ENCODE assay signal across 14 mouse cellular contexts in the genomic region with DNA sequence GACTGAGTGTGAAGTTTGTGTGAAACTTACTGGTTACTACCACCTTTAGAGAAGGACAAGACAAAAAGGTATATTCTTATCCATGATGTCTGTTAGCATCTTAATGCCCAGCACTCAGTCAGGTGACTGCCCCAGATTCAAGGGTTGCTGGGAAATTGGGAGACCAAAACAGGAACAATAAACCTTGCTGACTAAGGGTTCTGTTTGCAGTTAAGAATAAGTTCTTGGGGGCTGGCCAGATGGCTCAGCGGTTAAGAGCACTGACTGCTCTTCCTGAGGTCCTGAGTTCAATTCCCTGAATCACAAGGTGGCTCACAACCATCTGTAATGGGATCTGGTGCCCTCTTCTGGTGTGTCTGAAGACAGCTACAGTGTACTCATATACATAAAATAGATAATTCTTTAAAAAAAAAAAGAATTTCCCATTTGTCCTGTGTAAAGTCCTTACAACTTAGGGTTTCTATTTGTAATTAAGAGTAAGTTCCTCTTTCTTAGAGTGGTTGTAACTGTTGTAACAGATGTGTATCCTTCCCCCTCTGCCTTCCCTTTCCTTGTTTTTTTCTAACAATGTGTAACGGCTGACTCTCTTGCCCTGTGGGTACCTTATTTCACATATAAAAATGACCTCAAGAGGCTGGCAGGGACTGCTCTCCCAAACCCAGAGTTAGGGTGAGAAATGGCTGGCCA. TPM values are rescaled to one million over a fixed set of nuclear protein-coding genes. Genes with fewer than 3 reads are reported as not detected.
A peak's percentile ranks its signal among the peaks of the same experiment; 100 is the strongest.
DNase-seq lines count a peak whose midpoint lies in the region; ATAC-seq and TF ChIP-seq lines count a peak whose summit lies in the region.
"Had no signal": no experiment of that assay in that cellular context is flagged by ENCODE, and none has a peak within 500 bp of the region (broad histone marks: within the 10 kb centered on the region; RNA-seq: fewer than 3 reads in every experiment).

No protein-coding gene starts in this region.

- no peak for TF ChIP-seq CTCF in kidney, adult 2 months (conservative IDR thresholded peaks at IDR 0.05; ENCODE audit: insufficient read depth, insufficient read length, low read depth, low read length)

- peak overlapping the region; percentile 83 for H3K27ac ChIP-seq in kidney, adult 2 months (ENCODE audit: insufficient read depth, low read depth, low read length)
- H3K27ac ChIP-seq in macrophage = peak overlapping the region; percentile 82
- H3K27ac ChIP-seq: embryonic facial prominence, embryonic 12.5 days; forebrain, embryonic 12.5 days; hindbrain, postnatal 0 days had no signal

- no peak for ATAC-seq in frontal cortex, adult (ENCODE audit: low TSS enrichment)
- ATAC-seq: hindbrain, postnatal 0 days had no signal

- H3K79me2 ChIP-seq in macrophage (ENCODE audit: inconsistent target) = peaks cover 8% of the 10 kb centered on the region; the same call in 1 of the 2 replicates

- H3K27me3 ChIP-seq in kidney, adult 2 months (replicated peaks; ENCODE audit: control insufficient read depth, insufficient read depth, low read length) = no peaks in the 10 kb centered on the region
- H3K27me3 ChIP-seq: embryonic facial prominence, embryonic 12.5 days; forebrain, embryonic 12.5 days had no signal

- H3K4me1 ChIP-seq in kidney, adult 2 months (ENCODE audit: control insufficient read depth, insufficient read depth, low read length) = peaks cover 9% of the 10 kb centered on the region

- 56% methylated on average over 2 of the region's 2 CpGs for WGBS in kidney, adult 2 months
- WGBS in macrophage (ENCODE audit: missing documents) = 5% methylated on average over 2 of the region's 2 CpGs

- H3K36me3 ChIP-seq in kidney, adult 2 months (ENCODE audit: control insufficient read depth, insufficient read depth, low read length) = no peaks in the 10 kb centered on the region
- H3K36me3 ChIP-seq in macrophage (ENCODE audit: inconsistent target) = no peaks in the 10 kb centered on the region
- H3K36me3 ChIP-seq: embryonic facial prominence, embryonic 12.5 days; forebrain, embryonic 12.5 days had no signal

- peak; percentile 40 for DNase-seq in kidney, adult 2 months
- no peak for DNase-seq in kidney, adult 8-10 months
- DNase-seq in A20 (ENCODE audit: low read depth, low spot score) (peak; percentile 40), NIH3T3 (ENCODE audit: low read depth) (peak; percentile 67)
- no peak for DNase-seq in frontal cortex, postnatal 10 days (ENCODE audit: low spot score in 2 of 2)
- DNase-seq: cerebellum, adult 8-10 months; gastrocnemius, postnatal 25 days; right cerebral cortex, postnatal 14 days had no signal

- H3K4me3 ChIP-seq in kidney, adult 2 months (ENCODE audit: insufficient read depth, low read depth, low read length) = no peak overlapping the region
- peak overlapping the region; percentile 55; the same call in 1 of the 2 replicates for H3K4me3 ChIP-seq in macrophage (ENCODE audit: inconsistent target)
- H3K4me3 ChIP-seq: embryonic facial prominence, embryonic 12.5 days; forebrain, embryonic 12.5 days had no signal

- no peak for TF ChIP-seq POLR2A in kidney, adult 2 months (IDR thresholded peaks at IDR 0.05; ENCODE audit: low read depth, low read length)

RNA-seq across cellular contexts. Expression of a gene that starts 24.9 kb away (rescaled TPM):
- polyA plus RNA-seq in kidney, adult 2 months (2012; rRNA removed) = 0.13 and 0.37 TPM in 2 replicates
- 1 to 10 TPM in 2 of 26 experiments, under 1 TPM in 11, not detected in 13; 0.35 to 1.2 (median 0.49) TPM for total RNA-seq in macrophage (2018; cell fraction: chromatin; rRNA removed)
- total RNA-seq in macrophage (2018; cell fraction: cytosol; rRNA removed) = not detected
- total RNA-seq in macrophage (2018; cell fraction: nucleus; rRNA removed) = 1 to 10 TPM in 1 of 26 experiments, under 1 TPM in 3, not detected in 22; 0.39 to 1.3 (median 0.60) TPM
- polyA plus RNA-seq in macrophage (2018) = not detected in 3 replicates
- total RNA-seq: hindbrain, postnatal 0 days had no signal
- polyA plus RNA-seq: large intestine, adult 2 months had no signal

RNA-seq across cellular contexts. Expression of a gene that starts 33.9 kb away (rescaled TPM):
- polyA plus RNA-seq in kidney, adult 2 months (2012; rRNA removed) = 46.1 and 48.7 TPM in 2 replicates
- 10 to 100 TPM in 15 of 26 experiments, 1 to 10 TPM in 11; 3.2 to 27.1 (median 11.0) TPM for total RNA-seq in macrophage (2018; cell fraction: chromatin; rRNA removed)
- 10 to 100 TPM; 10.5 to 25.7 (median 19.1) TPM for total RNA-seq in macrophage (2018; cell fraction: cytosol; rRNA removed)
- total RNA-seq in macrophage (2018; cell fraction: nucleus; rRNA removed) = 10 to 100 TPM in 20 of 26 experiments, 1 to 10 TPM in 6; 6.5 to 19.8 (median 11.5) TPM
- 19.7 to 26.3 TPM (median 22.9 TPM) in 3 replicates for polyA plus RNA-seq in macrophage (2018)

RNA-seq across cellular contexts. Expression of a gene that starts 52.0 kb away (rescaled TPM):
- polyA plus RNA-seq in kidney, adult 2 months (2012; rRNA removed) = 14.2 and 14.7 TPM in 2 replicates
- total RNA-seq in macrophage (2018; cell fraction: chromatin; rRNA removed) = under 1 TPM in 9 of 26 experiments, not detected in 17; 0.13 to 0.46 (median 0.29) TPM
- total RNA-seq in macrophage (2018; cell fraction: cytosol; rRNA removed) = under 1 TPM; 0.03 to 0.68 (median 0.29) TPM
- under 1 TPM in 15 of 26 experiments, not detected in 11; 0.10 to 0.79 (median 0.27) TPM for total RNA-seq in macrophage (2018; cell fraction: nucleus; rRNA removed)
- polyA plus RNA-seq in macrophage (2018) = 0.51 to 0.83 TPM (median 0.56 TPM) in 3 replicates
- polyA plus RNA-seq: forebrain, embryonic 12.5 days had no signal

Comparison
In these comparisons a context has a peak if more than half of its experiments do, and no peak if none do; other contexts are left out.
1. DNase-seq: peak in kidney, adult 2 months (single experiment), A20 (single experiment) and NIH3T3 (single experiment); none in kidney, adult 8-10 months (0 of 2) and frontal cortex, postnatal 10 days (0 of 2).